Mouse (Mus musculus) heart, postnatal 14 days (tissue): Measurements from ENCODE around the gene Eif2b2. TPM values are rescaled to one million over a fixed set of nuclear protein-coding genes. Genes with fewer than 3 reads are reported as not detected.

Source experiments
- DNase-seq, 2 experiments: peaks; one replicate each; pipeline ENCODE4 v3.0.0; 2021 to 2022
- intact Hi-C: fragments of 180-260 bp; cut with DNase I; formaldehyde crosslinking; loops from one replicate; pipeline ENCODE4 v1.15.1; 2025
- long read RNA-seq, 2 experiments: library from polyadenylated mRNA; stranded (forward); transcript quantifications; one replicate each; pipeline ENCODE4 v2.0.0; 2021
- total RNA-seq, 2 experiments: library from RNA; stranded (reverse); gene quantifications; 2 replicates each; pipeline ENCODE4 v1.2.3; 2021

Gene Eif2b2
- total RNA-seq, result 10 to 100 TPM; 47.0 to 50.4 TPM
- long read RNA-seq, experiment 1, transcript Eif2b2-201 (8 exons, 1,605 nt), result major isoform, 72 of 81 reads
- long read RNA-seq, experiment 1, partial matches to known transcripts, result 2 of 81 reads
- long read RNA-seq, experiment 1, other reads (novel, unspliced or antisense), result 6 of 81 reads
- long read RNA-seq, experiment 2, transcript Eif2b2-201 (8 exons, 1,605 nt), result major isoform, 40 of 46 reads
- long read RNA-seq, experiment 2, partial matches to known transcripts, result 2 of 46 reads
- long read RNA-seq, experiment 2, other reads (novel, unspliced or antisense), result 4 of 46 reads

- peak; percentile 99 to 100 for DNase-seq
- intact Hi-C loops, result loop anchor here (2.0 to 5.0 kb wide), 2 partner anchors 51 to 58 kb away; no protein-coding TSS in a partner anchor
Measured at GRCm38 (mm10) chr12:85219236-85219904, at the start of gene Eif2b2. Gene Eif2b2 (plus strand): TSS chr12:85219481.

GRCm38 (mm10) chr12:85169877-85170276 lies 49.4 kb upstream of the Eif2b2 start:
- intact Hi-C loops, result loop anchor here (1.0 to 10.0 kb wide), 6 partner anchors 15 to 325 kb away; partner anchors contain the start of genes Acyp1, Eif2b2 and Zc2hc1c
- DNase-seq, result no peak

DNA sequence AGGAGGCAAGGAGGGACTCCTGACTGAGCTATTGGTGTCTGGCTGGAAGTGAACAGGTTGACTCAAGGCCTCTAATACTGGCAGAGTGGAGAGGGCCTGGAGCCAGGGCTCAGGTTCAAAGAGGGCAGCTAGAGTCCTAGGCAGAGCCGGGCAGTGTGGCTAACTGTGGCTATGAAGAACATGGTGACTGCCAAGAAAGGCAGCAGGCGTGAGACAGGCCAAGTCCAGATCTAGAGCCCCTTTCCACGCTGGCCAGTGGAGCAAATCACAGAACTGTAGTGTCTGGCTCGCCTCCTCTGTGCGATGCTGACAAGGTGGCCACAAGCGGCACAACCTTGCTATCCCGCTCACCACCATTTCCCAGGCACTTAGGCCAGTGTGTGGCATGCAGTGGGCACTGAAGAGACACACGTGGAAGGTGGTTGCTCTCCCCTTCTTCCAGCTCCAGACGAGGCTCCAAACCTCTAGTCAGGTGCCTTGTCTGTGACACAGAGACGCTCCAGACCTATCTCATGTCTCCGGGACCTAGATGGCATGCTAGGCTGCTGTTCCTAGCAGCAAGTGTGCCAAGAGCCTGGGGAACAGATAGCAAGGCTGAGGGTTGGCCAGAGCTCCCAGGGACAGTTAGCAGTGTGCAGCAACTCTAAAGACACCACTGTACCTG lies 48.9 kb upstream of the Eif2b2 start:
- DNase-seq, result peak in 1 of 2 experiments; percentile 48
- intact Hi-C loops, result loop anchor here (2.0 to 10.0 kb wide), 3 partner anchors 14 to 324 kb away; partner anchors contain the start of genes Acyp1 and Zc2hc1c

DNA sequence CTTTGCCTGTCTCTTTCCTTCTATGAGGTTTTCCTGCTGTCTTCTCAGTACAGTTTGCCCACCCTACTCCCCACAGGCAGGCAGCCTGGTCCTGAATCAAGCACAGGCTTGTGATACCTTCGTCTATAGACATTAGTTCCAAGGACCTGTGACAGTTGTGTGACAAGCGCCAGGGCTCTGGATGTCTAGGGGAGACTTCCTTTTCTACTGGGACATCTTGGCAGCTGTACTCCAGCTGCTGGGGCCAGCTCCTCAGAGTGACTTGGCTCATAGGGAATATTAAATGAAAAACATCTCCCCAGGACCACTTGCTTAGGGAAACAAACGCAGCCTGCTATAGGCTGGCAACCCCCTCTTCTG lies 48.4 kb upstream of the Eif2b2 start:
- DNase-seq, result no peak
- intact Hi-C loops, result loop anchor here (2.0 to 10.0 kb wide), 3 partner anchors 14 to 324 kb away; partner anchors contain the start of genes Acyp1 and Zc2hc1c

GRCm38 (mm10) chr12:85174016-85174415 lies 45.3 kb upstream of the Eif2b2 start:
- intact Hi-C loops, result loop anchor here (5.0 to 10.0 kb wide), 2 partner anchors 113 to 321 kb away; partner anchors contain the start of genes Acyp1 and Zc2hc1c
- DNase-seq, result peak in 1 of 2 experiments; percentile 41

GRCm38 (mm10) chr12:85175087-85175675 lies 44.1 kb upstream of the Eif2b2 start:
- no peak for DNase-seq
- intact Hi-C loops, result loop anchor here (10.0 kb wide), 1 partner anchor 320 kb away; no protein-coding TSS in a partner anchor

- peak in 1 of 2 experiments; percentile 47 for DNase-seq
- intact Hi-C loops, result loop anchor here (10.0 kb wide), 1 partner anchor 319 kb away; no protein-coding TSS in a partner anchor
Measured at GRCm38 (mm10) chr12:85175926-85176845, 43.1 kb upstream of the Eif2b2 start.

GRCm38 (mm10) chr12:85176846-85177523 lies 42.3 kb upstream of the Eif2b2 start:
- DNase-seq, result peak in 1 of 2 experiments; percentile 64
- intact Hi-C loops, result loop anchor here (10.0 kb wide), 1 partner anchor 318 kb away; no protein-coding TSS in a partner anchor

- intact Hi-C loops, result loop anchor here (10.0 kb wide), 1 partner anchor 317 kb away; no protein-coding TSS in a partner anchor
- no peak for DNase-seq
Measured at GRCm38 (mm10) chr12:85177740-85178239, 41.5 kb upstream of the Eif2b2 start, which contains the start of gene Pgf. Gene Pgf (minus strand): TSS chr12:85177790.

DNA sequence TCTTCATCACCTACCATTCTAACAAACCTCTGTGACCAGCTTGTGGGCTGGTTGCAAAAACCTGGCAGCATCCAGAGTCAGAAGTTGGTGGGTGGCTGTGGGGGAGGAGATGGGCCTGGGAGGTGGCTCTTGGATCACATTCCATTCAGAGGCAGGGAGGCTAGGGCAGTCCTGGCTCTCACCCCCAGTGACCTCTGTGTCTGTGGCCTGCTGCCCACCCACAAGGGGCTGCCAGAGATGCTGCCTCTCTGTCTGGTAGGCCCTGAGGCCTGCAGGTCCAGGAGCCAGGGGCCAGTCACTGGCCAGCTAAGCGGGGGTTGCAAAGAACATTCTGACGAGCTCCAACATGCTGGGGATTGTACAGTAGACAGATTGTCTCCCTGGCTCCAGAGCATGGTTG lies 41.0 kb upstream of the Eif2b2 start:
- no peak for DNase-seq
- intact Hi-C loops, result loop anchor here (10.0 kb wide), 1 partner anchor 317 kb away; no protein-coding TSS in a partner anchor

DNA sequence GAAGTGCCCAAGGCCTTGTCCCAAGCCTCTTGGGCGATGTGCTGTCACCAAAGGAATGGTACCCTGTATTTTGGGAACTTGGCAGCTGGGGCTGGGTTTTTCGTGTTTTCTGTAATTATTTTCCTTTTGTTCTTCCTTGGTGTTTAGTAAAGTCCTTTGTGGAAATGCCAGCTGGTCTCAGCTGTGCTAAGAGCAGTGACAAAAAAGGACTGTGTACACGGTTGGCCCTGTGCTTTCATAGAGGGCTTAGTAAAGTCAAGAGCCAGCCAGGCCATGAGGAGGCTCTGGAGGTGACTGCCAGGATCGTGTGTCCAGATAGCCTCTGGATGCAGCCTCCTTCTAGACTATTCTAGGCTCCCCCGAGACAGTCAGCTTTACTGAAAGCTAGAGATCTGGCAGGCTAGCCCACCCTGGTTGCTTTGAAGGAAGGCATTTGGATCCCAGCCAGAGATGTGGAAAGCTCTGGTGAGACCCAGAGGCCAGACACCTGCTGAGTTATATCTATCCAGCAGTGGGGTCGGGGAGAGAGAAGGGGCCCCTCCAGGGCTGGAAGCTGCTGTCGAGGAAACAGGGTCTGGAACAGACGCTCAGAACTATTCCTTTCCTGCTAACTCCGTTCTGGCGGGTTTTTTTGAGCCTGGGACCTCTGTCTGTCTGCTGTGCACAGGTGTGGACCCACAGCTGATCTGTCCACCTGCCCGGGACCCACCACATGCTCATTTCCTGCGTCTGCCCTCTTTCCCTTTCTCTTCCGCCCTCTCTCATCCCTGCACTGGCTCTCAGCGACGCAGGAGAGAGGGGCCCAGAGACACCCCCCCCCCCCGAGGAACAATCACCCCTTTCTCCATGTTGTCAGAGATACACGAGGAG lies 37.6 kb upstream of the Eif2b2 start:
- intact Hi-C loops, result no loop called here
- no peak for DNase-seq

DNA sequence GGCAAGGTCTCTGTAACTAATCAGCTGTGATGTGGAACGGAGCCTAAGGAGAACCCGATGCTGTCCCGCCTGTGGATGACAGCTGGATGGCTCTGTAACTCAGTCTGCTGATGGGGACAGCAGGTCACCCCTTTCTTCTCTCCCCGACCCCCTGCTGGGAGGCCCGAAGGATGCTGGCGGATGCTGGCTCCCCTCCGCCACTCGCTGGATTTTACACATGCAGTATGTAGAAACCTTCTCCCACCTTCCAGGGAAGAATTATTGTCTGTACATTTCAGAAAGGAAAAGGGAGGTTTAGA lies 37.0 kb upstream of the Eif2b2 start:
- DNase-seq, result no peak
- intact Hi-C loops, result no loop called here

GRCm38 (mm10) chr12:85182898-85183297 lies 36.4 kb upstream of the Eif2b2 start:
- no peak for DNase-seq
- intact Hi-C loops, result no loop called here

GRCm38 (mm10) chr12:85184118-85184517 lies 35.2 kb upstream of the Eif2b2 start:
- intact Hi-C loops, result loop anchor here (2.0 kb wide), 1 partner anchor 13 kb away; no protein-coding TSS in a partner anchor

DNA sequence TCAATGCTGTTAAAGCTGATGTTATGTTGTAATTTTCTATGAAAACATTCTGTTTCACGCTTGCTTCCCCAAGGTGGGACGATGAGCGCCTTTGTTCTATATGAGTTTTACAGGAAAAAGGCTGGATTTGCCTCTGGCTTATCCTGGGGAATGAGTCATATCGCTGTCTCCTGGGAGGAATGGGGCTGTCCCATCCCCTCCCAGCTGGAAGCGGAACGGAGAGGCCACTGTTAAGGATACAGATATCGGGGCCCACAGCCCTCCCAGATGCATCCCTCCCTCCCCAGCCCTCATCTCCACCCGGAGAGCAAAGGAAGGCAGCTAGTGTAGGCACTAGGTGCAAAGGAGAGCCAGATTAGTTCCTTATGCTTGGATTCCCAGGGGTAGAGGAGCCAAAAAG lies 33.5 kb upstream of the Eif2b2 start:
- peak; percentile 58 to 65 for DNase-seq
- intact Hi-C loops, result loop anchor here (2.0 kb wide), 1 partner anchor 15 kb away; no protein-coding TSS in a partner anchor

More at GRCm38 (mm10) chr12:85184118-85184517, 35.2 kb upstream of the Eif2b2 start:
- no peak for DNase-seq

DNA sequence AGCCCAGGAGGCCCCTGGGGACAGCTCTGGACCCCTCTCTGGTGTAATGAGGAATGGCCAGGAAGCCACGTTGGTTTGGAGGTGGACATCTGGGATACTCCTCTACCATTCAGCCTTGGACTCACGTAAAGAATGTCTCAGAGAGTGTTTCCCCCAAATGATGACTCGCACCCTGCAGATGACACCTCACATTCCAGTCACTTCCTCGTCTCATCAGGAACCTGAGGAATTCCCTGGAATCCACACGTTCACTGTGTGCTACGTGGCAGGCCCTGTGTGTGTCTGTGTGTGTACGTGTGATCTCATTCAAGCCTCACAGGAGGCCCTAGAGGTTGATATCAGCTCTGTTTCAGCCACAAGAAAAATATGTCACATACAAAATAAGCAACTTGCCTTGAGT lies 32.9 kb upstream of the Eif2b2 start:
- no peak for DNase-seq
- intact Hi-C loops, result no loop called here

- intact Hi-C loops, result no loop called here
- no peak for DNase-seq
Measured at GRCm38 (mm10) chr12:85190290-85190689, 29.0 kb upstream of the Eif2b2 start.
